Mouse (Mus musculus) cerebellum, adult 11-12 months (tissue): ENCODE results near the gene Npsr1.

Source experiments
- DNase-seq: peaks from one replicate; pipeline ENCODE4 v3.0.0; 2022

Npsr1 gene

DNA sequence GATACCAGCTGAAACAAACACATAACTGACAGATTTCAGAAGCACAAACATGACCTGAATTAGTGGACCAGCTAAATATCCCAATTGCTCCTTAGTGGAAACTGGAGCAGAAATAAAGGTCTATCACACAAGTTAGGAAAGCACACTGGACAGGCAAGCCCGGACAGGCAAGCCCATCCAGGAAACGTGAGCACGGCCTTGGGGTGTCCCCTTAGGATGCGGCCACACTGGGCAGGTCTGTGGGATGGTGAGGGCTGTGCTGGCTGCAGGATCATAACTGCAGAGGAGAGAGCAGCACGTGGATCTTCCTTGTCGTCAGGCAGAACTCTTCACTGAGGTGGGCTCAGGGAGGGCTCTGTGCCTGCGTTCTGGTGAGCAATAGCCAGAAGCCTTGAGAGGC lies at the start of gene Npsr1:
Npsr1 (plus strand) TSS at position 301 of the 400 bp plus-strand sequence.
- DNase-seq = no peak

DNA sequence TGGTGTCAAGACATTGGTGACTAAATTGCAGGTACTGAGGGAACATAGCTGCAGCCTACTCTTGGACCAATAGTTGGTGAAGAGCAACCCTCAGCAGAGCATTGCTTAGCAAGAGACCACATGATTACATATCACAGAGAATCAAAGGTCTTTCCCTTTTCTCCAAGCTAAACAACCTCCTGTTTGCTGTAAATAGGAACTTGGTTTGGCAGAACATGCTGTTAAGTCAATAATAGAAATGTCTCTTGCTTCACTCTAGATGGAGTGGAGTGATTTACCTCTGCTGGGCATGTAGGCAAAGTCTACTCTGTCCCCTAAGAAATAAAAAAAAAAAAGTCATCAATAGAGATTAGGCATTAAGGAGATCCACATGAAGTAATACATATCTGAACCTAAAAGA lies 46.3 kb upstream of the Npsr1 start:
- no peak for DNase-seq

DNA sequence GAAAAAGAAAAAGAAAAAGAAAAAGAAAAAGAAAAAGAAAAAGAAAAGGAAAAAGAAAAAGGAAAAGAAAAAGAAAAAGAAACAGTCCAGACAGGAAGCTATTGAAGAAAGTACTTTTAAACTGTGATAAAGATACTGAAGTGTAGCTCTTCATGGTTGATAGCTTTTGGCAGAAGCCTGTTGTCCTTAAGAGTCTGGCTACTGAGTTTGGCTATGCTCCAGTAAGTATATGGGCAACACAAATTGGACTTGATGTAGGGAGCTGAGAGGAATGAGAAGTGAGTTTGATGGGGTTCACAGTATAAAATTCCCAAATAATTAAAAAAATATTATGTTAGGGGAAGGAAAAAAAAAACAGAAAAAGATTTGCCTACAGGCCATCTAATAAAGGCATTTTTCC lies 34.5 kb upstream of the Npsr1 start:
- DNase-seq = no peak

DNA sequence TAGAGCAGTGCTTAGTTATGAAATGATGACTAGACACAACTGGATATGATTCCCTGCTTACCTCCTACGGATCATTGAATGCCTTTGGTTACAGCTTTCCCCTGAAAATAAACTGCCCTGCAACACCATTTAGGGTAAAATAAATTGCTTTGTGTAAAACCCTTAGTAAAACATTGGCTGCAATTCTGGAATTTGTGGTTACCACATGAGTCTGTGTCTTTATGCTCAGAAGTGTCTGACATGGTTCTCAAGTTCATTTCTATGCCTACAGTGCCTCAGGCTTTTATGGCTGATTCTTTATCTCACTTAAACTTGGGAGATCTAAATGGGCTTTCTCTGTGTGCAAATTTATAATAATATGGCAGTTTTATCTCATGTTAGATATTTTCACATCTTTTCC lies 26.1 kb upstream of the Npsr1 start:
- no peak for DNase-seq

DNA sequence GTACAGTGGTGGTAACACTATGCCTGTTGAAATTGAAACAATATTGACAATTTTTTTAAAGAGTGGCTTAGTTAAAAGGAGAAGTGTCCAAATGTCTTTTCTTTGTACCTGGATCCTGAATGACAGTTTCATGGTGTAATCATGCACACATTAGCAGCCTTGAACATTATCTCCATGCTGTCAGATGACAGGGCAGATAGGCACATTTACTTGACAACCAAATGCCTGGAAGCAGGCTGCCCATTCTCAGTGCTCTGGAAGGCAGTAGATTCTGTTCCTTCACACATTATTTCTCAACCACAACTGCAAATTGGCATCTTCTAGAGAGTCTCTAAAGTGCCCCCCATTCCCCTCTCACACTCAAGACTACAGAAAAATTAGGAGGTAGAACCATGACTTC lies 20.2 kb upstream of the Npsr1 start:
- no peak for DNase-seq

DNA sequence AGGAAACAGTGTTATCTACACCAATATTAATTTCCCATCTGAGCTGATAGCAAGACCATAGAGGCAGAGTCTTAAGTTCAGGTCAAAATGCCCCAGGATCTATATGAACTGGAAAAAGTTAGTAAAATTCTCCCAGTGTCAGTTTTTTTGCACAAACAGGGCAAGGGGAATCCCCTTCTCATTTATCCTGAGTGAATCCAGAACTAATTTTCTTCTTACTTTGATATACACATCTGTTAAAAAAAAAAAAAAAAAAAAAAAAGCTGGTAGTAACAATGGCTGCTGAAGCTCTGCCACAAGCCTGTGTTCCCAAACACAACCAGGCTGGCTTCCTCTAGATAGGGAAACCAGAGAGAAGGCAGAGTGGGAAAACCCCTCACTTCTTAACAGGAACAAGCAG lies 5.9 kb upstream of the Npsr1 start:
- DNase-seq = no peak

DNA sequence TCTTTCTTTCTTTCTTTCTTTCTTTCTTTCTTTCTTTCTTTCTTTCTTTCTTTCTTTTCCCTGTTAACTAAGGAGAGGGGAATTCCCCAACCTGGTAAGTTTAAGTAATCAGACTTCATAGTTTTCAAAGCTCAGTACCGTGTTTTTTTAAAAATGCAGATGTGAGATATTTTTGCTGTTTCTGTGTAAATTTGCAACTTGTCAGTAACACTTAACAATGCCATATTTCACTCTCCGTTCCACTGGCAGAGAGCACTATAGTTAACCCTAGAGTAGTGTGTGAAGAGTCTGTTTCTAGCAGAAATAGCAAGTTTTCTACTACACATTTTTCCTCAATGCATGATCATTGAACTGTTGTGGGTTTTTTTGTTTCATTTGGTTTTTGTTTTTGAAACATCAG lies 730 bp downstream of the Npsr1 start:
- no peak for DNase-seq

DNA sequence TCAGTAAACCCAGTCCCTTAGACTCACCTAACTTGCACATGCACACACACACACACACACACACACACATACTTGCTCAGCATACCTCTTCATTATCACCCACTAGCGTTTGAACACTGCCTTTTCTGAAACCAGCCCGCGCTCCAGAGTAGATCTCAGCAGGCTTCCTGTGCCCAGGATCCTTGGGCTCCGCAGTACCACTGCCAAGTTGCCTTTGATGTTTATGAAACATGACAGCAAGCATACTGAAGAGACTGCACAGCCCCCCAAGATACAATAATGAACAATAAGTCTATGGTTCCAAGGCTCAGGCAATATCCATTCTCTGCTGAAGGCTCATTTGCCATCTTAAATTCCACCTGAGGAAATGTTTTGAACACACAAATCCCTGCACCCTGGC lies 1.8 kb downstream of the Npsr1 start:
- DNase-seq = no peak

DNA sequence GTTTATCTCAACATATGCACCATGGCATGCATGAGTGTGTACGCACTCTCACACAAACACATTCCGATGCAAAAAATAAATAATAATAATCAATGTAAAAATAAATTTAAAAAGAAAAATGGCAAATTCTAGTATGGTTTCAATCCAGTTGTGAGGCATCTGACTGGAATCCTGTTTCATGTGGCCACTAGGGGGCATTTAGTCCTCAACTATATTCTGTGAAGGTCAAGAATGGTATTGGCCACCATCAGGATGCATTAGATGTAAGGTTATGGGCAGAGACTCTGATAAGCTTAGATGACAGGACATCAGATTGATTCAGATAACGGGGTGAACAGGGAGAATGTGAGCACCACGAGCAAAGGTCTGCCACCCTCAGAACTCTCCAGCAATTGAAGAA lies 21.6 kb downstream of the Npsr1 start:
- peak; percentile 4 for DNase-seq

DNA sequence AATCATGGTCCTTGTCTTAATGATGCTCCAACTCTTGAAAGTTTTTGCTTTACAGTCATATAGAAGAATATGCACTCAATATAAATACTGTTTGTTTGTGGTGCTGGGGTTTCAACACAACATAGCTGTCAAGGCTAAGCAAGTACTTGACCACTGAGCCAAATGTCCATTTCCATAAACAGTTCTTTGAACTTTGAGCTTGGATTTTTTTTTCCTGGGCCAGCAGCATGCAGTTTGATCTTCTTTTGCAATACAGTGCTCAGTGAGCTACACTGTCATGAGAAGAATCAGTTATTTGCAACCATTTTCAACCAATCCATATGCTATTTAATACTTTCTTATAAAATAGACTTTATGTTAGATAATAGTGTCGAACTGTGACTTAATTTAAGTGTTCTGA lies 35.3 kb downstream of the Npsr1 start:
- DNase-seq = no peak

DNA sequence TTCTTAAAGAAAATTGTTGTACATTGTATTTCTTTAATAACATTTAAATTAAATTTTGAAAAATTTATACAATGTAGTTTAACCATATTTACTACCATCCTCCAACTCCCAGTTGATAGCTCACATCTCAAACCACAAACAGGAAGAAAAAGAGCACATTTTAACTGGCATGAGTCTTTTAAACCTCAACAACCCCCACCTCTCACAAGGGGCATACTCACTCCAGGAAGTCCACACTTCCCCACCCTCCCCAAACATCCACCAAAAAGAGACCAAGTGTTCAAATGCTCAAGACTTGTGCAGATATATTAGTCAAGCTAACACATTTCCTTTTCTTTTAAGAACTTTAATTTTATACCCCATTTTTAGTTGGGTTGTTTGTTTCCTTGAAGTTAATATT lies 38.6 kb downstream of the Npsr1 start:
- DNase-seq = no peak

DNA sequence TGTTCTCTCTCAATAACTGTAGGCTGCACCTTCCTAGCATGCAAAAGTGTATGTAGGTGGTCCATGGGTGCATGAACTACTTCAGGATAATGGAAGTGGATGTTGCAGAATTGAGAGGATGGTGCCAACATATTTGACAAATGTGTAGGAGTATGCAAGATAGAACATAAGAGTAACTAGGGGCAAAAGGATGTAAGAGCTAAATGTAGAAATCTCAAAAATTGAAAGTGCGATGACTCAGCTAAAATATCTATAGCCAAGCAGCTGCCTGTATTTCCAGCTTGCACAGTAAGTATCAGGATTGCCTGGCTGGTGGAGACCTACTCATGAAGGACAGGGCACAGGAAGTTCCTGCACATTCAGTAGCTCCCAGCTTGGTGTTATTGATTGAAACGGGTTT lies 46.5 kb downstream of the Npsr1 start:
- DNase-seq = no peak

DNA sequence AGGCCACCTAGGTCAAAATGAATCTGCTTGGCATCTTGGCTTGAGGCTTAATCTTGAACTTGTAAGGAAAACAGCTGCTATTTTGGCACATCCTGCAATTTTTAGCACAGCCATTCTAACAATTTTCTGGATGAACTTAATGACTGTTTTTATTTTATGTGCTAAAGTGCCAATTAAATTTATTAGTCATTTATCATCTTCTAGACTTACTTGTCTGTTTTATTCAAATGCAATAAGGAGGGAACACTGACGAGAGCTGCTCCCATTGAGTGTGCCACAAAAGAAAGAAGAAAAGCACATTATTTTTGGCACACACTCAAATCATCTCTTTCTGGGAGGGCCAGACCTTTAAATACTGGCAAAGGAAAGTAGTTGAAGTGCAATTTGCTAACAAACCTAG lies 59.4 kb downstream of the Npsr1 start:
- no peak for DNase-seq

DNA sequence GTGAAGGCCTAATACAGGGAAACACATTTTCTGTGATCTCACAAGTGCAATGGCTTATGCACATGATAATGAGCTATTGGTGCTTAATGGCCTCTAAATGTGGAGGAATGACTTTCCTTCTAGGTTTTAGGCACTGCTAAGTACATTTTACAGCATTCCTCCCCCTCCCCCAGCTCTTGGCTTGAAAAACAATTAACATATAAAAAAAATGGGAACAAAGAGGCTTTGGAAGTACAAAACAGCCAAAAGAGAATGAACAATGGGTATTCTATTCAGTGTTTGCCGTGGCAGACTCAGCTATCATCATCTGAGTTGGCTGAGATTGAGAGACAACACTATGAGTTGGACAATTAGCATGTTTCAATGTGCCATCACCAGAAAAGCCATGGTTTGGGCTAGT lies 62.6 kb downstream of the Npsr1 start:
- no peak for DNase-seq

DNA sequence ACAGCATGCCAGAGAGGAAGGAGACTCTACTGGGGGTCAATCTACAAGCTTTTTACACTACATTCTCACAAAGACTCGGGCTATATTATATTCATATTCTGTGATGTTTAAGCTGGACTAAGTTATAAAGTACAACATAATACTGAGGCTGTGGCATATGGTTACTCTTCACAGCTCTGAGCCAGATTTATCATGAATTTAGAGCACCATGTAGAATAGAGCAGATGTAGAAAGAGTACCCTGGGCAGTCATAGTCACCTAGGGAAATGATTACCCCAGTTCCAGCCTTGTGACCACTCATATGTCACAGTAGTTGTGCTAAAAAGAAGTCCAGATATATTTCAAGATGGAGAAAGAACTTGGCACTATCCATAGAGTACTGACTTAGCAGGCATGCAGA lies 70.7 kb downstream of the Npsr1 start:
- no peak for DNase-seq

DNA sequence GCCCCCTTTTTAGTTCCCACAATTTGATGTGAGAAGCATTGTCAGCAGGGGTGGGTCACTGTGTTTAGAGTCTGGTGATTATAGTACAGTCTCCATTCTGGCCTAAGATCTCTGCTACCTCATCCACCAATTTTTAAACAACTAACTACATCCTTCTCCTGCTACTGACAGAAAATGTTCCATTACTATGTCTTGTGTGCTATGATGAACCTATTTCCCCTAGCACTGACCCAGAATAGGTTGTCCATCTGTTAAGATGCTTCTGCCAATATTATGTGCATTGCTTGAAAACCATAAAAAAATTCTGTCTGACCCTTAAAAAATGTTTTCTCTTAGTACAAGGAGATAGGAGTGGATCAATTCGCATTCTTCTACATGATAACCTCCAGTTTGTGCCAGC lies 72.9 kb downstream of the Npsr1 start:
- DNase-seq = no peak

DNA sequence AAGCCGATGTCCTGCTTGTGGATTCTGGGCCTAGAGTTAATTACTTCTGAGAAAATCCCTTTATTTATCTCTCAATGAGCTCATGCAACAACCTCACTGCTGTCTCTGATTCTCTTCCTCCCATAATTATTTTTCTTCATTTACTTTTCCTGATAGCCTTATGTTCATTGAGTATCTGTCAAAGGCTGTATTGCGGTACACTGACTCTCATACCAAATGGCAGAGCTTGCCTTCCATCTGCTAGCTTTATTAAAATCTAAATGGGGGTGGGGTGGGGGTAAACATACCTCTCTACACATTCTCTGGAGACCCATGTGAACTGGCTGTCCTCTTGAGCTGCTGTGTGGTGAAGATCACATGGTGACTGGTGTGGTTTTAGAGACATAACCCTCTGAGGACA lies 80.9 kb downstream of the Npsr1 start:
- DNase-seq = no peak

DNA sequence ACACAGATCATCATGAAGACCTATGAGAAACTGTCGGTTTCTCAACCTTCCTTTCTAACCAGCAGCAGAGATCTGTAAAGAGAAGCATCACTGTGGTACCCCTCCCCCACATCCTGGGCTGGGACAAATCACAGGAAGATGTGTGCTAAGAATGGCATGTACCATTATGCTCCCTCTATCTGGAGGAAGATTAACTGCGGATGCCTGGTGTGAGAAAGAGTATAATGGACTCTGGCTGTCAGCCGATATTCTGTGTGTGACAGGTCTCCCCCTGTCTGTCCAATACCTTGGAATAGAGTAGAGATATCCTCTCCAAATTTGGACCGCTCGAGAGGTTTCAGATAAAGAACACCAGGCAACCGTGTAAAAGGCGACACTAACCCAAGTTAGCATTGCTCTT lies 83.1 kb downstream of the Npsr1 start:
- no peak for DNase-seq

DNA sequence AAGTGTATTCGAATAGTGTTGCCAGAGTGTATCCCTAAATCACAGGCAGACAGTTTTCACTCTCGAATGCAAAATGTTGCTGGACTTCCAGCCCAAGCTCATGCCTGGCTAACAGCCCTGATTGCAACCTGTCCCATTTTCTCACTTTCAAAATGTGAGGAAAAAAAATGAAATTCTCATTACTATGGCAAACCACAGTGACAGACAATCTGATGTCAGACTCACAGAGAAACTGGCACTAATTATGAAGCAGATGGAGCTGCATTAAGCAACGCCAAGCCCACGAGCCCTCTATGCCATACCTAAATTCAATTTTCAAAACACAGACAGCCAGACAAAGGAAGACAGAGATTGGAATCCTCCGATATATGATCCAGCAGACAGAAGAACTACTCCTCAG lies 88.5 kb downstream of the Npsr1 start:
- peak; percentile 40 for DNase-seq

DNA sequence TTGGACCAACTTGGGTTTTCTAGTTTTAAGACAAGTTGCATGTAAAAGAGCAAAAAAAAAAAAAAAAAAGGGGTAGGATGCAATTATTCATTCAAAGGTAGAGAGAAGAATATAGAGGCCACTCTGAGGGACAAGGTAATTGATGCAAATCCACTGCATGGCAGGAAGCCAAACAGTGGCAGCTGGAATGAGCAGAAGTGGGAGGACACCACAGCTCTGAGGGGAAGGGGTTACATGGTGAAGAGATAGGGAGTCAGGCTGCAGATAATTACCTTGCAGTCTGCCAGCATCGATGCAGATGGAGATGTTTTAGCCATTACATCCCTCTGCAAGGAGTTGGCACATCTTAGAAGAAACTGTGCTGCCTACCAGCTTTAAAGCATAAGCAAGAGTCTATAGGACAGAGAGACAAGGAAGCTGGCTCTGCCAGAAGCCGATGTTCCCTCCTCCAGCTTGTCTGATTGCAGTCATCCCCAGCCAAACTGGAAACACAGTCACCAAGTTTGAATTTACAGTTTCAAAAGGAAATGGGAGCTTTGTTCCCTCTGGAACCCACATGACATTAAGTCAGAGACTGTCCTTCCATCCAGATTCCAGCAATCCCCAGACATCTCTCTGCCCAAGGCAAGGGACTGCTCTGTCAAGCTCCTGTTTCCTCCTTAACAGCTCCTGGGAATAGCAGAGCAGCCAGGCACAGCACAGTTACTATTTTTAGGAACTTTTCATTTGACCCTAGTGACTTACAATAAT lies 91.9 kb downstream of the Npsr1 start:
- no peak for DNase-seq

DNA sequence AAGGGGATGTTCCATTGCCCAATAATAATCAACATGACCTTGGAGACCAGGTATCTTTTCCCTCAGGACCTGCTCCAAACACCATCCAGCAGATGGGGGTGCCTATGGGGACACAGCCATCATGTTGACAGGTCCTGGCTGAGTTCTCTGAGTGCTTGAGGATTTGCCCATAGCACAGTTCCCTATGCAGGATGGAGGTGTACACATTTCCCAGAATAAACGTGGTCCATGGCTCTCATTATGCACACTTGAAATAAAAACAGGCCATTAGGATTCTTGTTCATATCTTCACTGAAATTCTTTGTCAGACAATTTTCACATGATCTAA lies 92.4 kb downstream of the Npsr1 start:
- no peak for DNase-seq

DNA sequence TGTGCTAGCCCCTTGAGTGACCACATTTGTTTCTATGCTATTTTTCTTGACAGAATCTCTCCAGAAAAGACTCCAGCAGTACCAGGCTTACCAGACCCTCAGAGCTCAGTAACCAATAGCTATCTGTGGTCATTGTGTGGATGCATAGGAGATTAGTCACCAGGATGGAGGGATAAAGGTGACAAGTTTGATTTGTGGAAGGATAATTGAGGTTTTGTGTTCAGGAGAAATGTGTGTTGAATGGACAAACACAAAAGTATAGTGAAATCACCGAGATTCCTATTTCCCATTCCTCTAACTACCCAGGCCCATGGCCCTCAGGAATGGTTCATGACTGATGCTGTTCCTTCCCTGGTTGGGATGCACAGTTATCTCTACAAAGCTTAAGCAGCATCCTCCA lies 100.5 kb downstream of the Npsr1 start:
- no peak for DNase-seq

DNA sequence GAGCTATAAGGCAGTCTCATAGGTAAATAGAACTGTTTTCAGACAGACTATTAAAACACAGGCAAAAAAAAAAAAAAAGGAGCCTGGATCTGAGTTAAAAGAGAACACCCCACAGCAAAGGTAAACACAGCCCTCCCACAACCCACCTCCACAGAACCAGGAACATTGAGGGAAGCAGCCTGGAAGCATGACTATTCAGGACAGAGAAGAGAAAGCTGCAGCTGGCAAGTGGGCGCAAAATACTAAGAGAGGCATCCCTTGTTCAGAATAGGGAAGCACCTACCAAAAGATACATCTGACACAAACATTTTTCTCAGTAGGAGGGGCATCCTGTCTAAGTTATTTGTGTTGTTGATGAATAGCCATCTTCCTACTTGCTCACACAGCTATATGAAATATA lies 113.8 kb downstream of the Npsr1 start:
- no peak for DNase-seq

DNA sequence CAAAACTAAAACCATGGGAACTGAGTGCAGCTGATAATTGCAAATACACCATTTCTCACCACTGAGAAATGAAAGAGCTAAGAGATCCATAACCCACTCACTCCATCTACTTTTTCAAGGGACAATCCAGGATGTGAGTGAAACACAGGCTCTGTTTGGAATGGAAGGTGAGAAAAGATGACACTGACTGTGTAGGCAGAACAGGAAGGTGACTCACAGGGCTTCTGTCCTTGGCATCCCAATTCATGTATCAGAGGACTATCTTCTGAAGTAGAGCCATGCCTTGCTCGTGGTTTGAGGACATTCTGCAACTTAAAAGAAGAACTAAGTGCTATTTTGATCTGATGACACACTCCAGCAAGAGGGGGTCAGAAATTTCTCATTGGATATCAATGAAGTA lies 119.9 kb downstream of the Npsr1 start:
- DNase-seq = no peak

DNA sequence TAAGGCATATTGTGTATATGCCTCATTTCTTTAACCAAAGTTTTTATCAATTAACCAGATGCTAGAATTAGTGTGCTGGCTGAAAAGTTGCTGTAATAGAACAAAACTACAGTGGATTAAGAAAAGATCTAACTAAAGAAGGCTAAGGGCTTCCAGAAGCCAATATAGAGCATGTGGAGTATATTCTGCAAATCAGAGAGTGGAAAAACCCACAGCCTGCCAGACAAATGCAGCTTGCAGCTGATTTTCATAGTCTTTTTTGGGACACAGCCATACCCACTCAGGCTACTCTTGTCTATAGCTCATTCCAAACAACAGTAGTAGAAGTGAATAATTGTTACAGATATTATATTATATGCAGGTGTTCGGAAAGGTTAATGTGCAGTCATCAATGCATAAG lies 138.7 kb downstream of the Npsr1 start:
- DNase-seq = no peak

DNA sequence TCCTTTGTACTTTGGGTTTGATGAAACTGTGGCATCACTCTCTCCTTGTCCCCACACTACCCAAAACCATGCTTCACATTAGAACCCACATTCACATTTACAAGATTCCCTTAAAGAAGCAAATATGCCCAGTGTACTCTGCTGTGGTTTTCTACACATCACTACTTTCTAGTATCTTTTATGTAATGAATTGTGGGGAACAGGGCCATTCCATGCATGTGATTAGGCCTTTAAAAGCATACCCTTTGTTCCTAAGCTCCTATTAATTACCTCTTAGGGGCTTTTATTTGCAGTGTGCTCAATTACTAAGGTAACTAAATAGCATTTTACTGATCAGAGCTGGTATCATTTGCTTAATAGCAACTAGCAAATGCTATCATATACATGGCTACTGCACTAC lies 149.8 kb downstream of the Npsr1 start:
- no peak for DNase-seq
